Mouse (Mus musculus): ENCODE results near the gene Fam90a1a.

DNA sequence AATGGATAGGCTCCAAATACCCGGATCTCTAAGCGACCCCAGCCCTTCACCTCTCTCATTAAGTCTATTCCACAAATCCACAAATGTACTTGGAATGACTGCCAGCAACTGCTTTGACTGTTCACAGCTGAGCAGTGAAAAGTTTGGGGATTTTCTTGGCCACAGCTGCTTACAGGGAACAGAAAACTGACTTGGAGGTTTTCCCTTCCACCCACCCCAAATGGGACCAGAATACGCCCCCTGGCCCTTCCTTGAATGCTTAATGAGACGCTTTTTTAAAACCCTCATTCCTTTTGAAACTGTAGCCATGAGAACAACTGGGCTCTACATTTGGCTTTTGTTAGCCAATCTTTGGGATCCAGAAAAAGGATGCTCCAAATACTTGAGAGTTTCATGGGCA is 19.7 kb downstream of the Fam90a1a start:
- TF ChIP-seq POLR2A (IDR thresholded peaks at IDR 0.05; ENCODE audit: borderline replicate concordance, insufficient read depth, low read length) (no peak), CTCF (IDR thresholded peaks at IDR 0.05; ENCODE audit: borderline replicate concordance, insufficient read depth, low read depth, low read length) (no peak)

Measured in cerebellum, adult 2 months (tissue).